Mouse (Mus musculus): Measurements from ENCODE around the gene Tfip11. TPM values are rescaled to one million over a fixed set of nuclear protein-coding genes. Genes with fewer than 3 reads are reported as not detected.

Gene Tfip11
- polyA plus RNA-seq, 1 experiment from 2014 or later = 34.8 TPM

GRCm38 (mm10) chr5:112329805-112330564, 3.8 kb downstream of the Tfip11 start:
- no peak overlapping the region for H3K27ac ChIP-seq
- no peak overlapping the region for H3K9ac ChIP-seq
- H3K4me1 ChIP-seq = peaks cover 20% of the 10 kb centered on the region
- ATAC-seq (ENCODE audit: low FRiP score, low read depth) = no peak
- H3K4me2 ChIP-seq (replicated peaks) = no peak overlapping the region
- H3K9me3 ChIP-seq = no peaks in the 10 kb centered on the region
- no peak overlapping the region for H3K4me3 ChIP-seq
- WGBS = 91% methylated on average over 14 of the region's 14 CpGs
- H3K27me3 ChIP-seq = no peaks in the 10 kb centered on the region
- peaks cover 76% of the 10 kb centered on the region for H3K36me3 ChIP-seq

GRCm38 (mm10) chr5:112335473-112335872, 9.3 kb downstream of the Tfip11 start:
- WGBS = 14% methylated on average over 2 of the region's 2 CpGs
- peaks cover 95% of the 10 kb centered on the region for H3K36me3 ChIP-seq
- no peak for ATAC-seq (ENCODE audit: low FRiP score, low read depth)

GRCm38 (mm10) chr5:112337004-112337403, 10.8 kb downstream of the Tfip11 start:
- no peaks in the 10 kb centered on the region for H3K9me3 ChIP-seq
- H3K27ac ChIP-seq = no peak overlapping the region
- no peaks in the 10 kb centered on the region for H3K27me3 ChIP-seq
- 94% methylated on average over 22 of the region's 22 CpGs for WGBS
- no peak overlapping the region for H3K4me2 ChIP-seq (replicated peaks)
- peaks cover 7% of the 10 kb centered on the region for H3K4me1 ChIP-seq
- no peak overlapping the region for H3K4me3 ChIP-seq
- H3K9ac ChIP-seq = no peak overlapping the region
- ATAC-seq (ENCODE audit: low FRiP score, low read depth) = no peak
- peaks cover 80% of the 10 kb centered on the region for H3K36me3 ChIP-seq

More at GRCm38 (mm10) chr5:112335473-112335872, 9.3 kb downstream of the Tfip11 start:
- Histone ChIP-seq H3K9me3 (no peaks in the 10 kb centered on the region), H3K4me3 (no peak overlapping the region), H3K27ac (no peak overlapping the region), H3K27me3 (no peaks in the 10 kb centered on the region), H3K9ac (no peak overlapping the region), H3K4me2 (replicated peaks) (no peak overlapping the region), H3K4me1 (no peaks in the 10 kb centered on the region)

- no peak overlapping the region for H3K27ac ChIP-seq
- no peak for ATAC-seq (ENCODE audit: low FRiP score, low read depth)
- no peak overlapping the region for H3K9ac ChIP-seq
- WGBS = 57% methylated on average over 7 of the region's 7 CpGs
- H3K36me3 ChIP-seq = peaks cover 58% of the 10 kb centered on the region
- no peaks in the 10 kb centered on the region for H3K9me3 ChIP-seq
- no peaks in the 10 kb centered on the region for H3K27me3 ChIP-seq
- no peak overlapping the region for H3K4me2 ChIP-seq (replicated peaks)
- no peak overlapping the region for H3K4me3 ChIP-seq
- H3K4me1 ChIP-seq = peaks cover 21% of the 10 kb centered on the region
These were observed 13.1 kb downstream of the Tfip11 start for GRCm38 (mm10) chr5:112339215-112339614.

GRCm38 (mm10) chr5:112342463-112343204, 16.5 kb downstream of the Tfip11 start, which contains the start of the genes Srrd and Hps4:
Srrd (minus strand) TSS chr5:112343040.
Hps4 (plus strand) TSS chr5:112343083.
- Histone ChIP-seq H3K4me1 (peaks cover 37% of the 10 kb centered on the region), H3K27me3 (no peaks in the 10 kb centered on the region), H3K4me3 (peak within 1 kb of the TSS; percentile 97), H3K9ac (peak within 1 kb of the TSS; percentile 86), H3K4me2 (replicated peaks) (peak within 1 kb of the TSS; percentile 84), H3K27ac (no peak within 1 kb of the TSS), H3K36me3 (peaks cover 40% of the 10 kb centered on the region), H3K9me3 (no peaks in the 10 kb centered on the region)
- 3% methylated on average over 50 of the region's 64 CpGs for WGBS
- peak; percentile 71 for ATAC-seq (ENCODE audit: low FRiP score, low read depth)

GRCm38 (mm10) chr5:112343205-112343595, 17.0 kb downstream of the Tfip11 start:
- peak overlapping the region; percentile 84 for H3K4me2 ChIP-seq (replicated peaks)
- H3K27me3 ChIP-seq = no peaks in the 10 kb centered on the region
- H3K36me3 ChIP-seq = peaks cover 40% of the 10 kb centered on the region
- H3K4me1 ChIP-seq = peaks cover 37% of the 10 kb centered on the region
- no peaks in the 10 kb centered on the region for H3K9me3 ChIP-seq
- peak; percentile 64 for ATAC-seq (ENCODE audit: low FRiP score, low read depth)
- under 1% methylated on average over 19 of the region's 24 CpGs for WGBS
- peak overlapping the region; percentile 97 for H3K4me3 ChIP-seq
- no peak overlapping the region for H3K27ac ChIP-seq
- H3K9ac ChIP-seq = peak overlapping the region; percentile 86

GRCm38 (mm10) chr5:112344092-112344960, 18.2 kb downstream of the Tfip11 start:
- no peak for ATAC-seq (ENCODE audit: low FRiP score, low read depth)
- WGBS = 84% methylated on average over 6 of the region's 6 CpGs
- Histone ChIP-seq H3K9ac (0 out of 2 replicates have a peak overlapping the region, but pooled peaks have one; percentile 86), H3K9me3 (no peaks in the 10 kb centered on the region), H3K4me3 (peak overlapping the region; percentile 97), H3K27ac (no peak overlapping the region), H3K4me1 (peaks cover 37% of the 10 kb centered on the region), H3K4me2 (replicated peaks) (peak overlapping the region; percentile 84), H3K36me3 (peaks cover 43% of the 10 kb centered on the region), H3K27me3 (no peaks in the 10 kb centered on the region)

GRCm38 (mm10) chr5:112346211-112346965, 20.2 kb downstream of the Tfip11 start:
- H3K4me3 ChIP-seq = no peak overlapping the region
- ATAC-seq (ENCODE audit: low FRiP score, low read depth) = no peak
- no peak overlapping the region for H3K4me2 ChIP-seq (replicated peaks)
- WGBS = 81% methylated on average over 16 of the region's 16 CpGs
- H3K4me1 ChIP-seq = peaks cover 36% of the 10 kb centered on the region
- no peak overlapping the region for H3K27ac ChIP-seq
- peaks cover 54% of the 10 kb centered on the region for H3K36me3 ChIP-seq
- no peaks in the 10 kb centered on the region for H3K27me3 ChIP-seq
- H3K9me3 ChIP-seq = no peaks in the 10 kb centered on the region
- peak overlapping the region; percentile 31; the same call in 1 of the 2 replicates for H3K9ac ChIP-seq

GRCm38 (mm10) chr5:112349169-112349568, 23.0 kb downstream of the Tfip11 start:
- no peak for ATAC-seq (ENCODE audit: low FRiP score, low read depth)

GRCm38 (mm10) chr5:112355493-112355892, 29.3 kb downstream of the Tfip11 start:
- 88% methylated on average over 6 of the region's 6 CpGs for WGBS
- peaks cover 70% of the 10 kb centered on the region for H3K36me3 ChIP-seq
- H3K4me1 ChIP-seq = no peaks in the 10 kb centered on the region

More at GRCm38 (mm10) chr5:112349169-112349568, 23.0 kb downstream of the Tfip11 start:
- no peaks in the 10 kb centered on the region for H3K27me3 ChIP-seq
- no peak overlapping the region for H3K9ac ChIP-seq
- 92% methylated on average over 8 of the region's 8 CpGs for WGBS
- no peak overlapping the region for H3K27ac ChIP-seq
- peaks cover 16% of the 10 kb centered on the region; the same call in 1 of the 2 replicates for H3K4me1 ChIP-seq
- H3K4me3 ChIP-seq = no peak overlapping the region
- peaks cover 78% of the 10 kb centered on the region for H3K36me3 ChIP-seq
- no peaks in the 10 kb centered on the region for H3K9me3 ChIP-seq
- H3K4me2 ChIP-seq (replicated peaks) = no peak overlapping the region

GRCm38 (mm10) chr5:112355910-112356309, 29.8 kb downstream of the Tfip11 start, which contains the start of gene Gm6583:
Gm6583 (minus strand) TSS chr5:112356033.
- Histone ChIP-seq H3K36me3 (peaks cover 66% of the 10 kb centered on the region), H3K27me3 (no peaks in the 10 kb centered on the region), H3K4me2 (replicated peaks) (no peak within 1 kb of the TSS), H3K4me1 (no peaks in the 10 kb centered on the region), H3K27ac (no peak within 1 kb of the TSS), H3K4me3 (no peak within 1 kb of the TSS), H3K9ac (no peak within 1 kb of the TSS), H3K9me3 (no peaks in the 10 kb centered on the region)
- peak; percentile 64; the same call in 1 of the 2 replicates for ATAC-seq (ENCODE audit: low FRiP score, low read depth)
- whole genome bisulfite sequencing = 72% methylated on average over 11 of the region's 13 CpGs

More at GRCm38 (mm10) chr5:112355493-112355892, 29.3 kb downstream of the Tfip11 start:
- Histone ChIP-seq H3K4me2 (replicated peaks) (no peak overlapping the region), H3K27ac (no peak overlapping the region), H3K9ac (no peak overlapping the region), H3K4me3 (no peak overlapping the region), H3K27me3 (no peaks in the 10 kb centered on the region), H3K9me3 (no peaks in the 10 kb centered on the region)
- no peak for ATAC-seq (ENCODE audit: low FRiP score, low read depth)

Data from limb, embryonic 13.5 days (tissue).